Mouse (Mus musculus) kidney, adult 11 months (tissue): ENCODE data around the gene Mthfd1.

Experiments used
- DNase-seq: peaks from one replicate; pipeline ENCODE4 v3.0.0; 2022

The Mthfd1 gene

DNA sequence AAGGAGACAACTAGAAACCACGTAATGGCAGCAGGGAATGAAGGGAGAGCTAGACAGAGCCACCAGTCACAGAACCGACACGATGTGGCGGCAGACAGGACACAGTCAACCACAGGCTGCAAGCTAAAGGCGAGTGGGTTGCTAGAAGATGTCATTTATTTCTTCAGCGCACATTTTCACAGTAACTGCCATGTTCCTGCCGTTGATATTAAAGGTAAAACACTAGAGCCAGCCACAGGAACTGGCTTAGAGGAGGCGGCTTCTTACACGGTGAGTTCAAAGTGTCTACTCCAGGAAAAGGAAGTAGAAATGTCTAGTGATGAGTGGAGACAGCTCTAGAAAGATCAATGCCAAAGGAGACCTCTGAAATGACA is 107.2 kb downstream of the Mthfd1 start:
- no peak for DNase-seq

DNA sequence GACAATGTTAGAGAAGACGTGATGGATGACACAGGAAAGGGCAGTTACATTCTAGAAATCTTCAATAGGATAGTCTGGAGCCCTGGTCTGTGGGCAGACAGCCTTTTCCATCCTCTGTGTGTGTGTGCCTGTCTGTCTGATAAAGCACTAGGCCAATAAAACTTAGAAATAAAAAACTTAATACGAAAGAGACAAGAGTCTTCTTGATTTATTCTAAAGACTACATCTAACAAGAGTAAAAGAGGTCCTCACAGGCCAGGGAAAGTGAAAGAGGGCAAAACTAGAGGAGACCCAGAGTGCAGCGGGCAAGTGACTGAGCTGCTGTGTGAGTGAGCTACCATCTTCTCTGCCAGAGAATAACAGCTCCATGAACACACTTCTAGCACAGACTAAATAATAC is 111.2 kb downstream of the Mthfd1 start:
- no peak for DNase-seq

DNA sequence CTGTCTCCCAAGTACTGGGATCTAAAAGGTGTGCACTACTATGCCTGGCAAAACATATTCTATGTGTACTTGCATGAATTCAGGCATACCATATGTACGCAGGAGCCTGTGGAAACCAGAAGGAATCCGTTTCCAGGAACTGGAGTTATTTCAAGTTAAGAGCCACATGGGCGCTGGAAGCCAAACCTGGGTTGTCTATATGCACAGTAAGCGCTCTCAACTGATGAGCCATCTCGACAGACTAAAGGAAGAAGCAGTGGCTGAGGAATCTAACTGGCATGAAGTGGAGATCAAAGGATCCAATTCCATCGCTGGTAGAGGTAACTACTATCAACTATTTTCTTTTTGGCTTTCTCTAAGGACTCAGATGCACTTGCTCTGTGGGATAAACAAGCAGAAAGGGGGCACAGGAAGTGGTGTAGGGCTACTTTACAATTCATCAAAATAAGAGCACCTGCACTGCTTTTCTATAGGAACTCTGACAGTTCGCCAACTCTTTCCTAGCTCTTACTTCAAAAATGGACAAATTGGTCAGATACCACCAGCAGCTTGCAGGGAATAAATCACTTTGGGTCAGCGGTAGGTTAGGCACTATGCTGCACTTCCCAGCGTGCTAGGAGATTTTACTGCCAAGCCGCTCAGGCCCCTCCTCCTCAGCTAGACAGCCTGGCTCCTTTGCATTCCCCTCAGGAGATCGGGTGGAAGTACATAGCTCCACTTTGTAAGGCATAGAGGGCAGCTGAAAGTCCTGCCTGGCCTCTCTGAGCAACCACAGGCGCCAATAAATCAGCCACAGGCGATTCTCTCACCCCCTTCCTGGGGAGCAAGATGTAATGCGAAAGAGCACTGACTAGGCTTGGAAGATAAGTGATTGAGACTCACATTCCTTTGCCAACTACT is 112.2 kb downstream of the Mthfd1 start:
- peak; percentile 50 for DNase-seq

DNA sequence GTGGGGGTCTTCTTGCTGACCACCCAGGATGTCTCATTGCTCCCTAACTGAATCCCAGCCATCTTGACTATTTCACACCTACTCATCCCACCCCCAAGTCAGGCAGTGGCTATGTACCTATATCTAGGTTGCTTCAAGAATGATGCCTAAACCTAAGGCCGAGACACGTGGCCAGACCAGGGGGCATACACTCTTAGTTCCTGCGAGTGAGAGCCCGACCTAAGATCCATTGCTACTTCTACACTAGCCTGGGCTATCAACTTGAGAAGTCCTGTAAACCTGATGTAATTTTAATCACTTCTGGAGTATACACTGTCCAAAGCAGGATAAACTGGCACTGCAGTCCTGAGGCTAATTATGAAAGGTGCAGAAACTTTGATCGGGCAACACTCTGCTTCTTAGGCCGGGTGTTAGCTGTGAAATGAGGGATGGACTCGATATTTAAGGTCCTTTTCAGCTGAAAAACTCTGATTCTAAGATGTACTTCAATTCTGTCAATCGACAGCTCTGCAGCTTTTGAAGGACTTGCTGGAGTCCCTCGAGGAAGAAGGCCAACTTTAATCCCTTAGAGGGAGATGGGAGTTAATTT is 113.2 kb downstream of the Mthfd1 start:
- DNase-seq, result no peak

DNA sequence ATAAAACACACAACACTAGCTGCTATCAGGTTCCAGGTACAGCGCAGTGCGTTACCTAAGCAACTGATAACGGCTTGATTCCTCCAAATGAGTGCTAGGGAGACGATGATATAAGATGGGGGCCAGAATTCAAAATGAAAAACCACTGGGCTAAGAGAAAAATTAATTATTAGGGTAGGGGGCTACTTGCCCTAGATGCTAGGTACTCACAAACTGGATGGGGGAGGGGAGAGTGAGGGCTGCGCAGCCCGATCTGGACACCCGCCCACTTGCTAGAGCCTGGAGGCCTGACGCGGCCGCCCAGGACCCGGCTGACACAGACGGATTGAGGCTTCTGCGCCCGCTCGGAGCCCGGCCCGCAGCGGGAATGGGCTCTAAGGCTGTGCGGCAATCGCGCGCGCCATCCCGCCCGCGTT is 113.7 kb downstream of the Mthfd1 start:
- DNase-seq, result no peak
